Mouse (Mus musculus) frontal cortex, postnatal 10 days (tissue): ENCODE measurements at regions not wholly inside any gene's neighbourhood (a gene's known extent, or its start where the extent isn't known, plus 50 kb on each side); places are given as distances from the start of the nearest gene placed in this dataset.

Experiments
- DNase-seq, 2 experiments: peaks; one replicate each; pipeline ENCODE4 v3.0.0; 2022; ENCODE audit warnings: low spot score in 2 of 2, mixed read lengths in 1 of 2

- no peak for DNase-seq
Measured at GRCm38 (mm10) chr12:58901931-58902330, 109.9 kb downstream of the Sec23a start.

GRCm38 (mm10) chr12:58875808-58876207, 136.0 kb downstream of the Sec23a start:
- no peak for DNase-seq

- DNase-seq: no peak
Measured at GRCm38 (mm10) chr12:58872465-58872864, 139.4 kb downstream of the Sec23a start.

GRCm38 (mm10) chr12:58856498-58856897, 155.3 kb downstream of the Sec23a start:
- no peak for DNase-seq

- DNase-seq: no peak
Measured at GRCm38 (mm10) chr12:58851677-58852385, 160.0 kb downstream of the Sec23a start.

GRCm38 (mm10) chr12:58829656-58830055, 182.2 kb downstream of the Sec23a start:
- no peak for DNase-seq

- DNase-seq: no peak
Measured at GRCm38 (mm10) chr12:58827864-58828263, 184.0 kb downstream of the Sec23a start.

GRCm38 (mm10) chr12:58825139-58825921, 186.5 kb downstream of the Sec23a start:
- no peak for DNase-seq

GRCm38 (mm10) chr12:58822971-58823370, 188.8 kb downstream of the Sec23a start:
- DNase-seq: no peak

GRCm38 (mm10) chr12:58804068-58804467, 207.7 kb downstream of the Sec23a start:
- DNase-seq: no peak

- DNase-seq: peak; percentile 61 to 76
Measured at GRCm38 (mm10) chr12:58802410-58802809, 209.4 kb downstream of the Sec23a start.
